Mouse (Mus musculus): Measurements from ENCODE around the gene Cdkl1.

GRCm38 (mm10) chr12:69733518-69733917, 57.5 kb downstream of the Cdkl1 start:
- TF ChIP-seq CTCF (IDR thresholded peaks at IDR 0.05 in 2 of 3, conservative IDR thresholded peaks at IDR 0.05 in 1 of 3; ENCODE audit: control insufficient read depth in 1 of 3, insufficient read depth in 1 of 3, low read depth in 2 of 3, low read length in 3 of 3, poor library complexity in 1 of 3, severe bottlenecking in 1 of 3), result peak in 2 of 3 experiments; percentile 56 to 89; a peak in 4 of 6 replicates
- TF ChIP-seq GATA1 (IDR thresholded peaks at IDR 0.05; ENCODE audit: low read depth, low read length), result no peak
- 0 out of 4 replicates have a peak, but pooled peaks have one; percentile 20 to 35 for TF ChIP-seq EP300 (IDR thresholded peaks at IDR 0.05; ENCODE audit: low read depth in 1 of 2, low read length in 2 of 2)
- no peak for TF ChIP-seq POLR2AphosphoS2 (IDR thresholded peaks at IDR 0.05; ENCODE audit: low read length)
- TF ChIP-seq POLR2A (IDR thresholded peaks at IDR 0.05; ENCODE audit: control insufficient read depth in 1 of 2, insufficient read depth in 1 of 2, low read depth in 1 of 2, low read length in 2 of 2, poor library complexity in 1 of 2), result no peak; a peak in 1 of 4 replicates
- peak; percentile 68 for TF ChIP-seq HCFC1 (IDR thresholded peaks at IDR 0.05; ENCODE audit: low read depth, low read length)
- TF ChIP-seq E2F4 (IDR thresholded peaks at IDR 0.05; ENCODE audit: borderline replicate concordance, low read depth, low read length), result no peak
- no peak for TF ChIP-seq POLR2AphosphoS5 (IDR thresholded peaks at IDR 0.05; ENCODE audit: borderline replicate concordance, low read depth, low read length)
- no peak for TF ChIP-seq ZKSCAN1 (IDR thresholded peaks at IDR 0.05; ENCODE audit: low read depth, low read length)
- 0 out of 2 replicates have a peak, but pooled peaks have one; percentile 43 for TF ChIP-seq MXI1 (IDR thresholded peaks at IDR 0.05; ENCODE audit: low read depth, low read length)
- 0 out of 2 replicates have a peak, but pooled peaks have one; percentile 7 for TF ChIP-seq ETS1 (IDR thresholded peaks at IDR 0.05; ENCODE audit: low read depth, low read length)
